Mouse (Mus musculus): ENCODE measurements around the gene Pdlim4.

- no peak for TF ChIP-seq POLR2A (IDR thresholded peaks at IDR 0.05; ENCODE audit: borderline replicate concordance, control insufficient read depth, low read depth, low read length)
- no peak for TF ChIP-seq CTCF (IDR thresholded peaks at IDR 0.05; ENCODE audit: control insufficient read depth, insufficient read depth, low read length)
Measured at GRCm38 (mm10) chr11:54107239-54107638, 38.4 kb upstream of the Pdlim4 start.
